Mouse (Mus musculus) layer of hippocampus, postnatal 14 days (tissue): ENCODE data around the gene Hspa1l. TPM values are rescaled to one million over a fixed set of nuclear protein-coding genes. Genes with fewer than 3 reads are reported as not detected.
"Not testable (repeated sequence)": the region's sequence is repeated elsewhere in the genome, so short reads cannot be mapped to it uniquely, and the experiment has no call there.

Source experiments
- DNase-seq, 2 experiments: peaks; one replicate each; pipeline ENCODE4 v3.0.0; 2021 to 2022; ENCODE audit warnings: low spot score in 2 of 2, mixed read lengths in 1 of 2
- total RNA-seq, 2 experiments: library from RNA; stranded (reverse); gene quantifications; 2 replicates each; pipeline ENCODE4 v1.2.3; 2021

Gene Hspa1l
- total RNA-seq, 2 experiments from 2014 or later, result 0.38 to 0.44 TPM

- no peak for DNase-seq
Measured at GRCm38 (mm10) chr17:34950514-34951455, 21.7 kb upstream of the Hspa1l start.

GRCm38 (mm10) chr17:34951636-34952377 is 20.7 kb upstream of the Hspa1l start:
- DNase-seq, result no peak

- peak; percentile 82 to 84 for DNase-seq
Measured at GRCm38 (mm10) chr17:34952378-34953040, 20.0 kb upstream of the Hspa1l start.

GRCm38 (mm10) chr17:34953258-34953657 is 19.2 kb upstream of the Hspa1l start:
- DNase-seq, result no peak

- no peak for DNase-seq
Measured at GRCm38 (mm10) chr17:34953904-34954303, 18.6 kb upstream of the Hspa1l start.

- no peak for DNase-seq
Measured at GRCm38 (mm10) chr17:34954831-34955230, 17.7 kb upstream of the Hspa1l start.

- DNase-seq, result no peak
Measured at GRCm38 (mm10) chr17:34955884-34956283, 16.6 kb upstream of the Hspa1l start.

- no peak for DNase-seq
Measured at GRCm38 (mm10) chr17:34956340-34956739, 16.2 kb upstream of the Hspa1l start.

GRCm38 (mm10) chr17:34957291-34957690 is 15.2 kb upstream of the Hspa1l start:
- DNase-seq, result not testable (repeated sequence)

GRCm38 (mm10) chr17:34957966-34958365 is 14.5 kb upstream of the Hspa1l start:
- DNase-seq, result not testable (repeated sequence)

- not testable (repeated sequence) for DNase-seq
Measured at GRCm38 (mm10) chr17:34958734-34959129, 13.8 kb upstream of the Hspa1l start.

GRCm38 (mm10) chr17:34959130-34959778 is 13.2 kb upstream of the Hspa1l start, which contains the start of gene Hspa1b:
Gene Hspa1b (minus strand): TSS chr17:34959238.
- peak; percentile 73 to 75 for DNase-seq

GRCm38 (mm10) chr17:34959881-34960515 is 12.5 kb upstream of the Hspa1l start:
- DNase-seq, result no peak

- no peak for DNase-seq
Measured at GRCm38 (mm10) chr17:34960702-34961493, 11.6 kb upstream of the Hspa1l start.

- DNase-seq, result no peak
Measured at GRCm38 (mm10) chr17:34962125-34962524, 10.4 kb upstream of the Hspa1l start.

- no peak for DNase-seq
Measured at GRCm38 (mm10) chr17:34962841-34963240, 9.7 kb upstream of the Hspa1l start.

- DNase-seq, result no peak
Measured at GRCm38 (mm10) chr17:34964640-34965049, 7.9 kb upstream of the Hspa1l start.

GRCm38 (mm10) chr17:34965627-34966026 is 6.9 kb upstream of the Hspa1l start:
- no peak for DNase-seq

- DNase-seq, result not testable (repeated sequence)
Measured at GRCm38 (mm10) chr17:34969822-34970221, 2.7 kb upstream of the Hspa1l start, which contains the start of gene Gm20481. Gene Gm20481 (plus strand): TSS chr17:34969912.
